Mouse (Mus musculus) brain, embryonic 14.5 days (tissue): ENCODE data around the gene Mef2b.

Experiments
- CTCF ChIP-seq: fragments of 200-500 bp; IDR thresholded peaks from 2 replicates; pipeline ENCODE4 v1.5.1; 2012; ENCODE audit warnings: inconsistent platforms, mild to moderate bottlenecking, moderate library complexity, borderline replicate concordance; ENCODE audit not compliant: insufficient read depth, insufficient read length; ENCODE audit errors: extremely low read depth
- POLR2A ChIP-seq: fragments of 200-500 bp; IDR thresholded peaks from 2 replicates; pipeline ENCODE4 v1.6.1; 2012; ENCODE audit warnings: mild to moderate bottlenecking, inconsistent platforms, borderline replicate concordance; ENCODE audit not compliant: poor library complexity, insufficient read depth, insufficient read length, severe bottlenecking; ENCODE audit errors: extremely low read depth

- TF ChIP-seq CTCF (no peak), POLR2A (no peak)
Measured at GRCm38 (mm10) chr8:70111192-70111795, 28.2 kb upstream of the Mef2b start.
